Mouse (Mus musculus): ENCODE measurements around the gene Rapgef1.

DNA sequence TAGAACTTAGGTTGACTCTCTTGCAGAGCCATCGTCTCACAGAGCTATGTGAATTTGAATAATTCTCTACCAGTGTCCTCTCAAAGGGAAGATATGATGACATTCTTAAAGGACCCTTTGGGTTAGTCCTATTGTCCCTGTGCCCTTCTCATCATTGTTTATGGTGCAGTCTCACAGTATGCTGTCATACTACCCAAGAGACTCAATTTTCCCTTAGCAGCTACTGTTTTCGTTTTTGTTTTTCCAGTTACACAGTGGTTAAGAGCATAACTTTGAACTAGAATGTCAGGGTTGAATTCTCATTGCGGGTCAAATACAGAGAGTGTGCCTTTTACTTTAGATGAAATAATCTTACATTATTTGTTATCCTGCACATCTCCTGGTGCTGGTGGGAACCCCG is 27.6 kb downstream of the Rapgef1 start:
- TF ChIP-seq CTCF (IDR thresholded peaks at IDR 0.05; ENCODE audit: low read depth, low read length) = no peak
- no peak for TF ChIP-seq GATA1 (IDR thresholded peaks at IDR 0.05; ENCODE audit: borderline replicate concordance, low read length)
- TF ChIP-seq TAL1 (conservative IDR thresholded peaks at IDR 0.05; ENCODE audit: low read depth, low read length) = no peak

Measured in G1E (cell line).